Mouse (Mus musculus): ENCODE measurements around the gene Cd2bp2.

- no peak for TF ChIP-seq POLR2A (IDR thresholded peaks at IDR 0.05; ENCODE audit: borderline replicate concordance, low read depth, low read length)
- TF ChIP-seq CTCF (IDR thresholded peaks at IDR 0.05; ENCODE audit: low read depth, low read length): no peak
Measured at GRCm38 (mm10) chr7:127208295-127208552, 12.4 kb upstream of the Cd2bp2 start, which contains the start of gene Tbc1d10b.
